Mouse (Mus musculus) retina, postnatal 1 day (tissue): ENCODE results near the gene Arhgap35.
A peak's percentile ranks its signal among the peaks of the same experiment; 100 is the strongest.

ENCODE experiments used
- DNase-seq: peaks from one replicate; pipeline ENCODE4 v3.0.0-alpha.2; 2012

Arhgap35 gene

DNA sequence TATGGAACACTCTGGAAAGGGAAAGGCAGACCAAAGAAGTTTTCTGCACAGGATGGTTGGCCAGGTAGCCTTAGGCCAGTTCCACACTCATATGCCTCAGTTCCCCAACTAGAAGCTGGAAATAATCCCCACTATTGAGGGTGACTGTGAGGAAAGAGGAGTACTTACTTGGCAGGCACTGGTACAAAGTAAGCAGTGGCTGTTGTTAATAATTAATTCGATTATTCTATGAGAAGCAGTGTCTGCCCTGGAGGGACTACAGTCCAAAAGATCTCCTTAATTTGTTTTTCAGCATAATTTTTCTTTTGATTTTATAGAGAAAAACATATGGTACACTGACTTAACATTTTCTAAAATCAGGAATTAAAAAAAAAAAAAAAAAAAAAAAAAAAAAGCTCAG lies 10.7 kb downstream of the Arhgap35 start:
- no peak for DNase-seq

DNA sequence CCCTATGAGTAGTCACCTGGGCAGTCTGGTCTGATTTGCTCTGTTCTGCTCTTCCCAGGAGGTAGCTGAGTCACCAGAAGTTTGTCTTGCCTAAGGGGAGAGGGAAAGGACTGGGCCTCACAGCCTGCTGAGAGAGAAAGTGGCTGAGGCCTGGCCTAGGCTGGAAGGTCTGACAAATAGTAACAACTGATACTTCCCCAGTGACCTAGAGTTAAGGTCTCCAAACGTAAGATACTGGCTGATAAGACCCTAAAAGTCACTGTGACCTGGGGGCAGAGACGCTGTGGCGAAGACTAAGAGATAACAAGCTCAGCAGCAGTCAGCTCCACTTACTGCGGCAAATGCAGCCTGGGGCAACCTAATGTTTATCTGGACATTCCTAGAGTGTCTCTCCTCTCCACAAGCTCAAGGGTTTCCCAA lies 13.1 kb downstream of the Arhgap35 start:
- no peak for DNase-seq

DNA sequence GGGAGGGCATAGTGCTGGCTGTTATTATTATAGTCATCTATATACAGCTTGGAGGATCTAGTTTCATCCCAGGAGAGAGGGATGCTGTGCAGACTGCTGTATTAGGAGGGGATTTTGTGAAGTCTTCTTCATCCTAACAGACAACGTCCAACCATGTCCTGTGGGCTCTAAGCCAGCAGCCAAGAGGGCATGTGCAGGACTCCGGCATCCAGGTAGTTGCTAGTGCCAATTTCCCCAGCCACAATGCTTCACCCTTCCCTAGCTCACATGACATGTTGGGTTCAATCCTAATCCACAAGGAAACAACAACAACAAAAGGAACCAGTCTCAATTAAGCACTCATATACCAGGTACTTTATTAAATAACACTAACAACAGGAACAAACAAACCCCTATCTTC lies 15.8 kb downstream of the Arhgap35 start:
- DNase-seq = no peak

DNA sequence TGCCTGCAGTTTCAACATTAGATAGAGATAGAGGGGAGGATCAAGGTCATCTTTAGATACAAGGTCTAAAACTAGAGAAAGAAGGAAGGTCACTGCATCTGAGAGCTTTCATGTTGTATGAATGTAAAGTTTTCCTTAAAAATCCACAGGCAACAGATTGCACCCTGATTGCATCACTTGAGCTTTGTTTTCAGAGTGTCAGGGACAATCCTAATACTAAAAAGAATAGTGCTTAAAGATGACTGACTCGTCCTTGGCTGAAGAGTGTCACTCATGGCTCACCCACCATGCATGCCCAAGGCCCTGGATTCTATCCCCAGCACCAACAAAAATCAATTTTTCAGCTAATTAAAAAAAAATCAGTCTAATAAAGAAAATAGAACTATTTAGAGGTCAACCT lies 23.5 kb downstream of the Arhgap35 start:
- DNase-seq = no peak

DNA sequence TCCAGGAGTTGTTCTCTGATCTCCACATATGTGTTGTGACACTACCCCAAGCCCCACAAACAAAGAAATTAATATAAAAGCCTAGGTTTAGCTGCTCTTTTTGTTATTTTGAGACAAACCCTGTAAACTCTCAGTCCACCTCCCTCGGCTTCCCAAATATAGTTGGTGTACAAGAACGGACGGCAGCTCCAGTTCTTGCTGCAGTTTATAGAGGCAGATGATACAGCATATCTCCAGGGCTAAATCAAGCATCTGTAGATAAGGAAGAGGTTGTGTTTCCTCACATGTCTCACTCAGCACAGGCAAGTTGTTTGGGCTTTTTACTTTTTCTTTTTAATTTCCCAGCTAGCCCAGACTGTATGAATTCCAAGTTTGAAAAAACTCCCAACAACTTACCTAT lies 27.1 kb downstream of the Arhgap35 start:
- no peak for DNase-seq

DNA sequence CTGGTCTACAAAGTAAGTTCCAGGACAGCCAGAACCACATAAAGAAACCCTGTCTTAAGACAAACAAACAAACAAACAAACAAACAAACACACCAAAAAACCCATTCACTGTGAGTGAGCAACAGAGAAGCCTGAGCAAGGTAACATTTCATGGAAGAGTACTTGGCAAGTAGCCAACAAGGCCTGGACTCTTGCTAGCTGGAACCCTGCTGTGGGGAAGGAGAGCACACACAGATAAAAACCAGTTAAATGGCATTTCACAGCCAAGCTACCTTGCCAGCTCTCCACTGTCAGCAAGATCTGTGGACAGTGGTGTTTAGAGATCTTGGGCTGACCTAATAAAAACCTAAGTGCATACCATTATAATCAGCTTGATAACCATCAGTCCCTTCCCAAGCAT lies 30.4 kb downstream of the Arhgap35 start:
- DNase-seq = peak; percentile 12

DNA sequence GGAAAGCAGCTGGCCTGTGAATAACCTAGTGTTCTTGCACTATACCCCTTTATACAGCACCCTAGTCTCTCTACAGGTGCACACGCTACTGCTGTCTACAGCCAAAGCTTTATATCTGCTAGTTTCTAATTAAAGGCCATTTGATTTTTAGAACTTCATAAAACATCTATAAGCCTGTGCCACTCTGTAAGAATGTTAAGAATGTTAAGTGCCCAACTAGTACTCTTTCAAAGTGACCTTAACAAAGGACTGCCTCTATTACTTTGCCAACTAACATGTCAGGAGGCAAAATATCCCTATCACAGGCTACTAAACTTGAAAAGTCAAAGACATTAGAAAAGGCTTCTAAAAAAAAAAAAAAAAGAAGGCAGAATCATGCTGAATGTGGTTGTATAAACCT lies 31.0 kb downstream of the Arhgap35 start:
- no peak for DNase-seq

DNA sequence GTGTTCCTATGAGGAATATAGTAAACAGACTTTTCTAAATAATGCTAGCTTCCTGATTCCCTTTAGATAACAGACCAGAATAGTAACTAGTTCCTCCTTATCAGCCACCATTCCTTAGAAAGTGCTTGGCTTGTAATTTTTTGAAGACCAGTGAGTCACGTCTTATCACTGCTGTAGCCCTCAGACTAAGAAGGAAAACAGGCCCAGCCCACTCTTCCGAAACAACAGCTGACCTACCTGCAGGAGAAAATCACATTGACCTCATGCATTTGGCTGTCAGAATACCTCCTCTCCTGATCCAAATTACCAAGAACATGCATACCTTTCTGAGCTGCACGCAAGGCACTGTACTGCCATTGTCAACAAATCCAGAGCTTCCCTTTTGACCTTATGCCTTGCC lies 32.5 kb downstream of the Arhgap35 start:
- DNase-seq = no peak

DNA sequence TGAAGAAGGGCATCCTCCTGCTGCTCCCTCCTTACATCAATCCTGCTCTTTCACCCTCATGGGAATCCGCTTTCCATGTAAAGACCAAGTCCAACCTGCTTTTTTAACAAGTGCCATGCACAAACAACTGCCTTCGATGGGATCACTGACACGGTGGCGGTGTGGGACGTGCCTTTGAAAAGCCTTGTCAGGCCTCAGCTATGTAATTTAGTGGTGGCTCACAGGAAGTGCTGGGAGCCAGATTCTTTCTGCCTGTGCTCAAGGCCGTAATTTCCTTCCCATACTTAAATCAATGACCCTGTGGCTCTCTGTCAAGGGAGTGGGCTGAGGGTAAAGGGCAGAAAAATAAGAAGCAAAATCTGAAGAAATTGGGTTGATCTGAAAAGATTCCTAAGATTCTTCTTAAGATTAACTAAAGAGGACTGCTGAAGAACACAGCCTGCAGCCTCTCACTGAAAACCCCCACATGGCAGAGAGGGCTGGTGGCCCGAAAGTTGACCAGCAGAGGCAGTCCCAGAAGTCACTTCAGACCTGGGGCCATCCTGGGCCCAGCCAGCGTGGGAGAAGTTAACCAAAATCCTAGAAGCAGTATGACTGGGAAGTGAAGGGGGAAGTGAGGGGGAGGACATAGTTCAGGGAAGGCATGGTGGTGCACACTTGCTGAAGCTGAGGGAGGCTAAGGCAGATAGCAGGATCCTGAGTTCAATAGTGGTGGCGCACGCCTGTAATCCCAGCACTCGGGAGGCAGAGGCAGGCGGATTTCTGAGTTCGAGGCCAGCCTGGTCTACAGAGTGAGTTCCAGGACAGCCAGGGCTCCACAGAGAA lies 33.3 kb downstream of the Arhgap35 start:
- no peak for DNase-seq

DNA sequence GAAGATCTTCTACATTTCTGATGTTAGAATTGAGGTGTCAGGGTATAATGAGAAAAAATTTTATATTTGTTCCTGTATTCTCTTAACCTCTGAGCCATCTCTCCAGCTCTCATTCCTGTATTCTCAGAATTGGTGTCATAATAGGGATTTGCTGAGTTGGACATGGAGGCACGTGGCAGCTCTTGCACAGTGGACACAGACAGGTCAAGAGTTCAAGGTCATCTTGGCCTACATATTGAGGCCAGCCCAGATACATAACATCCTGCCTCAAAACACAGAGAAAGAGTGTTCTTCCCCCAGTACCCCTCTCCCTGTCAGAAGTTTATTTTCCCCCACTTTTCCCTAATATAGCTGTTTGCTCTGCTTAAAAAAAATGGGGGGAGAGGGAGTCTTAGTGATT lies 38.1 kb downstream of the Arhgap35 start:
- DNase-seq = no peak

DNA sequence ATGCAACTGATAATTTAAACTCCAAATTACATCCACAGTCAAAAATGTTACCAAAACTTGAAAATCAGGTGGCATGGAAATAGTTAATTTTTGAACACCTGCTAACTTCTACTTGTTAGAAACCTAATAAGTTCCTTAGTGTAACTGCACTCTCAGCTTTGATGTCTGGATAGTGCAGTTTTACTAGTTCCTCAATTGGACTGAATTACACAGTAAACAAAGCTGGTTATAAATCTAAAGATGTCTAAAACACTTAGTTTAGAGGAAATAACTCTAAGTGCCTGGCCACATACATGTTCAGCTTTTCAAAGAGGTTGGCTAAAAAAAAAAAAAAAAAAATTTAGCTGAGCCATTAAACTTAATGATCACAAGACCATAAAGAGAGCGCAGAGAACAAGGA lies 43.6 kb downstream of the Arhgap35 start:
- no peak for DNase-seq

DNA sequence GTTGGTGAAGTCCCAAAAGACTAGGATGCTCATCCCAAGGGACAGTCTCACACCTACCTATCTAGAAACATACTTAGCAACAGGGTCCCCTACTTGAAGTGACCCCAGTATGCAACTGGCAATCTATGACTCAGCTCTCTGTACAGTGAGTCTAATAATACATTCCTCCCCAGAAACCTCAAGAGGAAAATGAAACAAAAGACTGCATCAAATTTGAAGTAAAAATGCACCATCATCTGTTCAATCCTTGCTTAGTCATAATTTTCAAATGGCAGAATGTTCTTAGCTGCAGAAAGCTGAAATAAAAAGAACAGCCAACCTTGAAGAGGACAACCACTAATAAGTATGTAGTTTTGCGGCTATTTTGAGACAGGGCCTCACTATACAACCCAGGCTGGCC lies 44.1 kb downstream of the Arhgap35 start:
- no peak for DNase-seq

DNA sequence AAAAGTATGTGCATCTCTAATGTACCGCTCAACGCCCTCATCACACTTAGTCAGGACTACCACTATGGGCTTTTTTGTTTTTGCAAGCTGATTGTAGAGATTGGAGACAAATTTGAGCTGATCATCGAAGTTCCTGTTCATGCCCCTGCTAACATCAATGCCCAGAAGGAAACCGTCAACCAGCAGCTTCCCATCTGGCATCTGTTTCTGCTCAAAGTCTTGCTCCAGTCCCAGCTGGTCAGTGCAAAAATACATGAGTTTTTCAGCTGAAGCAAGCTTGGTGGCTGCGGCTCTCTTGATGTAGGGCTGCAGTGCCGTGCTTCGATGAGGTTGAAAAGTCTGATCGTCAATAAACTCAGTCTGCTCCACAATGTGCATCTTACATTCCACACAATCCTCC lies 50.3 kb downstream of the Arhgap35 start:
- no peak for DNase-seq

DNA sequence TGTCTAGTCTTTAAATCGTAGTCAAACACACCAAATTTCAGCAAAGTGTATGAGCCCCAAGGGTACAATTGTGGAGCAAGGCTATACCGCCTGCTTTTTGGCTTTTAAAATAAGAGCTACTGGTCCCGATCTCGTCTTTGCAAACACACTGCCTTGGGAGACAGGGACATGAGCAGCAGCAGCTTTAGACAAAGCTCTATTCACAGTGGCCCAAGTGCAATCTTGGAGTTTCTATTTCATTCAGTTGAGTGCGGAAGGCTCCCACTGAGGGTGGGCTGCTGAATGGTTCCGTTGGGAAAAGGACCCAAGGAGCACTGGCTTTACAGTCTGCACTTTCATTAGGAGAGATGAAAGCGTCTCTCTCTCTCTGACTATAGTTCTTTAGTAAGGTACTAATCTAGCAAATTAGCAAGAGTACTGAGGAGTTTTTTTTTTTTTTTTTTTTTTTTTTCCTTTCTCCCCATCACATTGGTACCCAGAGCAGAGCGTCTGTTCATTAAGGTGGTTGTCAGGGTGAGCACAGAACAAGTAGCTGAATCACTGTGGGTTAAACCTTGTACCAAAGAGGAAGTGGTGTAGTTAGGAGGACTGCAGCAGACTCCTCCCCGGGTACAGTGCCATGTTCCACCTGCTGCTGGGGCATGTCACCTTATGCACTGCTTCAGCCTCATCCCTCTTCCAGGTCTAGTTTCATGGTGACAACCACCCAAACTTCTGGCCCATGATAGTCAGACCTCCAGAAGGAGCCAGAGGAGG lies 56.8 kb downstream of the Arhgap35 start:
- no peak for DNase-seq

DNA sequence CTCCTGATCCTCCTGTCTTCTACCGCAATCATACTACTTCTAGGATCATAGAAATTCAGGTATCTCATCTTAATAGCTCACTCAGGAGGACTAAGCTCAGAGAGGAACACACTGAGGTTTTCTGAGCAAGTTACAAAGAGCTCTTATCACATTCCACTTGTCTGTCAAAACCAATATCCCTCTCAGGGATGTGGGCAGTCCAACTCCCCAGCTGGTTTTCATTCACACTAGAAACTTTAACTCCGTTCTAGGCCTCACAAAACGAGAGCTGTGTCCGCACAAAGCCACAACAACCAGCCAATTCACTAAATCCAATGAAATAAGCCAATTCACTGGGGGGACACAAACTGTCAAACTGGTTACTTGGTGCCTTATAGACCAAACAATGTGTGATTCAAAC lies 57.5 kb downstream of the Arhgap35 start:
- no peak for DNase-seq

DNA sequence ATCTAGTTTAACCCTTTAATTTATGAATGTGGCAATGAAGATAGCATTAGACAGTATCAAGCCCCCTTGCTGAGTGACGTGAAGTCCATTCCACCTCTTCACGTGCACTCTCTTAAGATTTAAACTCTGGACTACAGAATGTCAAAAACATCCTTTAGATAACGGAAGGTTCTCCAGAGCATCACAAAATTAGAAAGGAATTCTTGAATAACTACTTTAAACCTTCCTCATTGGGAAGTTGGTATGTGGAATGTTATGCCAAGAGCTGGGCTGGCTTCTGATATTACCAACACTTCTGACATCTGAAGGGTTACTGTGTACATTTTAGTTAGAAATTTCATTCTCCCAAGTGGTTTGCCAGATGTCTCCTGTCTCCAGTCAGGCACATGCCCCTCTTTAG lies 60.6 kb downstream of the Arhgap35 start:
- no peak for DNase-seq

DNA sequence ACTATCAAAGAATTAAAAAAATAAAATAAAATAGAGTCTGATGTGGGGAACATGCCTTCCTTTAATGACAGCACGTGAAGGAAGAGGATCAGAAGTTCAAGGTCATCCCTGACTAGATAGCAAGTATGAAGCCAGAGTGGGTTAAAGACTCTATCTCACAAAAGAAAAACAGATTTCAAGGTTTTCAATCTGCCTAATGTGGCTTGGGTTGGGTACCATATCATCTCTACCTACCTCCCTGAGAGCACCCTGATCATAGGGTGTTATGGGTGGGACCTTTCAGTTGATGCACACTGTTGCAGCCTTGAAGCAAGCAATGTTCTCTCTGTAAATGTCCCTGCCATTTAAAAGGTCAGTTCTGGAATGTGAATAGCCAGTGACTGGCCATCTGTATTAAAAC lies 63.2 kb downstream of the Arhgap35 start:
- DNase-seq = no peak

DNA sequence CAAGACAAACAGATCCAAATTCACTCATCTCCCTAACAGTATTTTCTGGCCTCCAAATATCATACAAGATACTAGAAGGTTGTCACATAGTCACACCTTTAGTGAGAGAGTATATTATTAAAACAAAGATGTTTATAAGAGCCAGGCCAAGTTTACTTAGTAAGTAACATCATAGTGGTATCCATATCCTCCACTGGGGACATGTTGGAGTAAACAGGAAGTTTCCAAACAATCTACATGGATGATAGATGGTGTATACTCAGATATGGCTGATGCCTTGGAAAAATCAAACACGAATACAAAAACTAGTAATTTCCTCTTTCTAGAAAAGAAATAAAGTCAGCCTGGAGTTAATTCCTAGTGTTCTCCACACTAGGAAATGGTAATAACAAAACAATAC lies 65.5 kb downstream of the Arhgap35 start:
- DNase-seq = no peak

DNA sequence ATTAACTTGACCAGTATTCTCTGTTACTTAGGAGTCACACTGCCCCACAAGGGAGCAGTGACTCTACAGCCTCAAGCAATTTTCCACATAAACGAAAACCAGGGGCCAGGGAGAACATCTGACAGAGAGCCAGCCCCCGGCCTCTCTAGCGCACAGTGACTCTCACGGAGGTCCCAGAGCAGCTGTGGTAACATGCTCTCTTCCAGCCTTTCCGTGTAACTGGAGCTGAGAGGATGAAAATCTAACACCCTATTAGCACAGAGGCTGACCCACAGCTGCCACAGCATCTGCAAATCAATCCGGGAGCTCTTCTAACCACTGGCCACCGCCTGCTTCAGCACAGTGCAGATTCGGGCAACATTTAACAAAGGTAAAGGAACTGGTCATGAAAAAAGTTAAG lies 70.0 kb downstream of the Arhgap35 start:
- peak; percentile 10 for DNase-seq

DNA sequence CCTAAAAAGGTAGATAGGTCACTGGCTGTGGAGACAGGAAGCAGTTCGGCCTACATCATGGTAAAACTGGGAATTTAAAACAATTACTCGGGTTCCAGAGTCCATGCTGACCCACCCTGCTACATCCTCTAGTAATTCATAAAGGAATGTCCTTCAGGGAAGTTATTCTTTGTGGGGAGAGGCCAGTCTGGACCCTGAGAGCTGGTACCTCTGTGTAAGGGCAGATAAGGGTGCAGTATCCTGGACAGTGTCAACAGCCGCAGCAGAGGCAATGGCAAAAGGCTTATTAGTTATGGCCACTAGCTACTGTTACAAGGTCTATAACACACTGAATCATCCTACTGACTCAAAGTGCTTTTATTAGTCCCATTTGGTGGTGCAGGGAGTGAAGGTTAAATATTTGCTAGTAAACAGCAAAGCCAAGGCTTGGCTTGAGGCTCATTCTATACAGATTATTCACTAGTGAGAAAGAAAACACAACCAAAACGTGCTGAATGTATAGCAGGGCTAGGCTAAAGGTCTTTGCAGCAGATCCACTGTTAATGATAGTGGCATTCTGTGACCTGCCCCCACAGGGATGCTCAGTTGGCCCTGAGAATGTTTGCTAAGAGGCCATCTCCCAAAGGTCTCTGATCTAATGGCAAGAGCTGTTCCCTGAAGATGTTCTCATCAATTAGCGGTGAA lies 77.4 kb downstream of the Arhgap35 start:
- DNase-seq = no peak

DNA sequence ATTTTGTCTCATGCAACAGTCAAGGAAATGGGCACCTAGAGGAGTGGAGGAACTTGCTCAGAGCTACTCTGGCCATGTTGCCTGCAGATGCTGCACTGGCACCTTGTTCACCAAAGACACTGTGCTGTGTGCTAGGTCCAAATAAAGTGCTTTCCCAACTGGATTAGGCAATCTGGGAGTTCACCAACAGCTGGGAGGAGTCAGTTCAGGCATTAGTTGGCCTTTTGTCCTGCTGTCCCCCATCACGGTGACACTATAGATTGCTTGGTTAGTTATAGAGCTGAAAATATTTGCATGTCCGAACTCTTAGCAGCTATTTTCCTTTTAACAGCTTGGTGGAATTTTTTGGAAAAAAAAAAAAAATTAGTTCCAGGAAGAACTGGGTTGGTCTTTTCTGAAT lies 88.8 kb downstream of the Arhgap35 start:
- no peak for DNase-seq

DNA sequence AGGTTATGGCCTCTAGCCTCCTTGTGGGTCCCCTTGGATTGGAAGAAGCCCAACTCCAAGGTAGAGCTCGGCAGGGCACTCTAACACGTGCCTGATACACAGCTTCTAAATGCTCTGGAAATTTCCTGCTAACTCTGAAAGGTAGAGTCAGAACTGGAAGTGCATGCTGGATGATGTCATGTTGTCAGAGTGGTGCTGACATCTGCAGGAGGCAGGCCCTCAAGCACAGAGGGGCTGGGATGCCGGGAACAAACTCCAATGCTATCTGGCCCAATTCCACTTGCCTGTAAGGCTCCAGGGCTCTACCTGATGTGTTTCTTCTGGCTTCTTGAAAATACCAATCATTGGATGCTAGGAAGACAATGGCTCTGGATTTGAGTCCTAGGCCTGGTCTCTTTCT lies 89.3 kb downstream of the Arhgap35 start:
- no peak for DNase-seq

DNA sequence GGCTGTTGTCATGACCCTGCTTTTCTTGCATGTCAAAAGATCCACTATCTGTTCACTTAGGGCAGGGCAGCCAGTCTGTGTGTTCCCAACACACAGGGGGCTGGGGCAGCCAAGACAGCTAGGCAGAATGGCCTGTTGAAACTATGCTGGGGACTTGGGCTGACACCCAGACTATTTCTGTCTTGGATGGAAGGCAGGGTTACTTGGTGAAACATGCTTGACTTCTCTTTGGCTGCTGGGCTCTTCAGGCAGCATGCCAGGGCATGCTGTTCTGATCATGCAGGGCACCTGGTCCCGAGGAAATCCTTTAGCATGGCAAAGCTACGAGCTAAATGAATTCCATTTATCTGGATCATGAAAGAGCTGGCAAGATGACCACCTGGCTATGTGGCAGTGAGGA lies 90.5 kb downstream of the Arhgap35 start:
- DNase-seq = no peak

DNA sequence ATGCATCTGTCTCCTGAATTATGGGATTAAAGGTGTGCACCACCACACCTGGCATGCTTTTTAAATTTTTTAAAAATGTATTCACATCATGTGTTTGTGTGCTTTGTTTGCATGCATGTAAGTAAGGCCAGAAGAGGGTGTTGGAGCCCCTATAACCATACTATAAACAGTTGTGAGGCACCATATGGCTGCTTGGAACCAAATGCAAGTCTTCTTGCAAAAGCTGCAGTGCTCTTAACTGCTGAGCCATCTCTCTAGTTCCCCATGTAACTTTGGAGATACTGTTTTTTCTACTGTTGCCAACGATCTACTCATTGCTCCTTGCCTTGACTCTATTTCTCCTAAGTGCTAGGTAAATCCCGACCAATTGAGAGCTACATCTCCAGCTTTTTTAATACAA lies 95.5 kb downstream of the Arhgap35 start:
- no peak for DNase-seq
